Mouse (Mus musculus) inflammation-experienced regulatory T-cells, adult 6 months (primary cell): ENCODE measurements around the gene Il1rap. TPM values are rescaled to one million over a fixed set of nuclear protein-coding genes. Genes with fewer than 3 reads are reported as not detected.

ENCODE experiments used
- ATAC-seq: one replicate; pipeline ENCODE4 v1.8.0; 2017
- polyA plus RNA-seq, 3 experiments: library from polyadenylated mRNA; unstranded; fragments of 100-300 nt; shearing (Covaris generic); gene quantifications; one replicate each; pipeline ENCODE4 v1.2.1; 2017

Gene Il1rap
- polyA plus RNA-seq, result 10 to 100 TPM in 1 of 3 experiments, 1 to 10 TPM in 2; 9.1 to 10.7 (median 9.8) TPM

GRCm38 (mm10) chr16:26581048-26581912, at the start of gene Il1rap:
Gene Il1rap, plus strand, starts transcription at chr16:26581704.
- ATAC-seq, result peak; percentile 96

- ATAC-seq, result no peak
These were observed 49.2 kb upstream of the Il1rap start for GRCm38 (mm10) chr16:26532287-26532686.

- no peak for ATAC-seq
These were observed 35.2 kb upstream of the Il1rap start for GRCm38 (mm10) chr16:26546170-26546878.

GRCm38 (mm10) chr16:26546879-26547206, 34.7 kb upstream of the Il1rap start:
- ATAC-seq, result no peak

GRCm38 (mm10) chr16:26549221-26549620, 32.3 kb upstream of the Il1rap start:
- ATAC-seq, result no peak

- no peak for ATAC-seq
These were observed 29.3 kb upstream of the Il1rap start for GRCm38 (mm10) chr16:26552234-26552633.

- ATAC-seq, result no peak
These were observed 22.7 kb upstream of the Il1rap start for GRCm38 (mm10) chr16:26558797-26559196.

- no peak for ATAC-seq
These were observed 19.8 kb upstream of the Il1rap start for GRCm38 (mm10) chr16:26561743-26562142.

GRCm38 (mm10) chr16:26562771-26563170, 18.7 kb upstream of the Il1rap start:
- no peak for ATAC-seq

- ATAC-seq, result no peak
These were observed 12.0 kb upstream of the Il1rap start for GRCm38 (mm10) chr16:26569387-26569978.

GRCm38 (mm10) chr16:26571836-26572235, 9.7 kb upstream of the Il1rap start:
- no peak for ATAC-seq

GRCm38 (mm10) chr16:26574173-26574572, 7.3 kb upstream of the Il1rap start:
- ATAC-seq, result no peak

- ATAC-seq, result peak; percentile 19
These were observed 441 bp downstream of the Il1rap start for GRCm38 (mm10) chr16:26581913-26582376.

GRCm38 (mm10) chr16:26585806-26586205, 4.3 kb downstream of the Il1rap start:
- no peak for ATAC-seq

GRCm38 (mm10) chr16:26590897-26591570, 9.5 kb downstream of the Il1rap start:
- ATAC-seq, result no peak

- no peak for ATAC-seq
These were observed 14.9 kb downstream of the Il1rap start for GRCm38 (mm10) chr16:26596440-26596839.

- no peak for ATAC-seq
These were observed 15.8 kb downstream of the Il1rap start for GRCm38 (mm10) chr16:26597307-26597706.

- ATAC-seq, result no peak
These were observed 17.1 kb downstream of the Il1rap start for GRCm38 (mm10) chr16:26598591-26598990.

- ATAC-seq, result no peak
These were observed 20.0 kb downstream of the Il1rap start for GRCm38 (mm10) chr16:26601482-26601881.

- ATAC-seq, result no peak
These were observed 23.1 kb downstream of the Il1rap start for GRCm38 (mm10) chr16:26604621-26605020.

GRCm38 (mm10) chr16:26608003-26608402, 26.5 kb downstream of the Il1rap start:
- no peak for ATAC-seq

- ATAC-seq, result no peak
These were observed 29.0 kb downstream of the Il1rap start for GRCm38 (mm10) chr16:26610508-26610907.
